In the genomic region with DNA sequence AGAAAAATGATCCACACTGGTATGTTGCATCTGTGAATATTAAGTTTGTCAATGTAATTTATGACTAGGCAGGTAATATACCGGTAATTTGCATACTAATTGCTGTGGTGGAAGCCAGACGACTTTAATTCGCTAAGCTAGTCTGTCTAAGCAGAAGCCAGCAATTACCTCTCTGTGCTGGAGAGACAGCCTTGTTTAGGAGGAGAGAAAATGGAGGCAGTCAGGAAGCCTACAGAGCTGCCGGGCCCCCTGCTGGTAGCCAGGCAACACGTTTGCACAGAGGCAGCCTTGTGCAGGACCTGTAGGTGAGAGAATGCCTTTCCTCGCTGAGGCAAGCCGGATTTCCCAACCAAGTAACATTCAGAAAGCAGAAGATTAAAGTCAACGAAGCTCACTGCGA, we compare ENCODE assay signal across 8 mouse cellular contexts.
DNase-seq lines count a peak whose midpoint lies in the region; ATAC-seq and TF ChIP-seq lines count a peak whose summit lies in the region.

No protein-coding gene starts in this region.

- no peaks in the 10 kb centered on the region for H3K27me3 ChIP-seq in hindbrain, embryonic 10.5 days (ENCODE audit: insufficient read depth, poor library complexity, severe bottlenecking)
- no peaks in the 10 kb centered on the region for H3K27me3 ChIP-seq in lung, postnatal 0 days (replicated peaks; ENCODE audit: insufficient read depth, low read length)

- H3K9ac ChIP-seq in lung, postnatal 0 days (replicated peaks; ENCODE audit: low read depth), result no peak overlapping the region

- no peak overlapping the region for H3K4me2 ChIP-seq in lung, postnatal 0 days (replicated peaks; ENCODE audit: low read depth, low read length)

- no peaks in the 10 kb centered on the region for H3K9me3 ChIP-seq in hindbrain, embryonic 10.5 days
- H3K9me3 ChIP-seq in lung, postnatal 0 days (ENCODE audit: low read length), result no peaks in the 10 kb centered on the region

- peaks cover 18% of the 10 kb centered on the region for H3K4me1 ChIP-seq in hindbrain, embryonic 10.5 days (replicated peaks)
- no peaks in the 10 kb centered on the region for H3K4me1 ChIP-seq in lung, postnatal 0 days (ENCODE audit: insufficient read depth, low read depth, low read length)

- TF ChIP-seq EP300 in lung, postnatal 0 days (IDR thresholded peaks at IDR 0.05), result no peak

- peak; percentile 95 for TF ChIP-seq CTCF in lung, postnatal 0 days (IDR thresholded peaks at IDR 0.05)

- H3K27ac ChIP-seq in hindbrain, embryonic 10.5 days, result 0 out of 2 replicates have a peak overlapping the region, but pooled peaks have one; percentile 4
- no peak overlapping the region for H3K27ac ChIP-seq in lung, postnatal 0 days (ENCODE audit: low read length)

- no peak overlapping the region for H3K4me3 ChIP-seq in hindbrain, embryonic 10.5 days
- H3K4me3 ChIP-seq in lung, postnatal 0 days (ENCODE audit: low read depth, low read length), result no peak overlapping the region

- no peaks in the 10 kb centered on the region for H3K36me3 ChIP-seq in hindbrain, embryonic 10.5 days
- no peaks in the 10 kb centered on the region for H3K36me3 ChIP-seq in lung, postnatal 0 days (ENCODE audit: insufficient read depth, low read length)

- ATAC-seq in frontal cortex, adult (ENCODE audit: low TSS enrichment), result peak; percentile 98
- peak; percentile 89 for ATAC-seq in lung, postnatal 0 days

- 22% methylated on average over 9 of the region's 9 CpGs for WGBS in hindbrain, embryonic 10.5 days
- 10% methylated on average over 9 of the region's 9 CpGs for WGBS in lung, postnatal 0 days

- peak; percentile 91 for DNase-seq in MN1 (ENCODE audit: low spot score)
- DNase-seq in cerebellum, adult 9-10 months, result peak; percentile 18
- DNase-seq in hindbrain, embryonic 10.5 days (ENCODE audit: low spot score), result peak; percentile 66
- peak; percentile 69 for DNase-seq in layer of hippocampus, adult 9-10 months (ENCODE audit: low spot score)
- peak; percentile 92 for DNase-seq in lung, postnatal 0 days (ENCODE audit: low spot score)
- DNase-seq in ovary, postnatal 14 days (ENCODE audit: low spot score), result peak; percentile 58
- DNase-seq in thymus, postnatal 10 days (ENCODE audit: low spot score in 2 of 2), result peak; percentile 61 to 80

Comparison
In these comparisons a context has a peak if more than half of its experiments do, and no peak if none do; other contexts are left out.
1. DNase-seq: peak in every context shown above with its lines; median percentile 92 in lung, postnatal 0 days; 91 in MN1; 70 in thymus, postnatal 10 days; 69 in layer of hippocampus, adult 9-10 months; 66 in hindbrain, embryonic 10.5 days; 58 in ovary, postnatal 14 days; 18 in cerebellum, adult 9-10 months.